Mouse (Mus musculus): ENCODE measurements around the gene Dvl3.

DNA sequence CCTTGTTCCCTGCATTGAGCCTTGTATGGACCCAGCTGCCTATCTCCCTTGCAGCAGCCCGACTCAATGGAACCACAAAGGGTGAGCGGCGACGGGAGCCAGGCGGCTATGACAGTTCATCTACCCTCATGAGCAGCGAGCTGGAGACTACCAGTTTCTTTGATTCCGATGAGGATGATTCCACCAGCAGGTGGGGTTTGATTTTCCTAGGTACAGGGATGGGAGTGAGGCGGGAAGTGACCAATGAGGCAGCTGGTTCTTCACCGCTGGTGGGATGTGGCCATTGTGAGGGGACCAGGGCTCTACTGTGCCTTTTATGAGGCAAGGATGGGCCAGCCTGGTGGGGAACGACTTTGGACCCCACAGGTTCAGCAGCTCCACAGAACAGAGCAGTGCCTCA lies 7.1 kb downstream of the Dvl3 start:
- TF ChIP-seq CTCF (IDR thresholded peaks at IDR 0.05) (no peak), POLR2A (IDR thresholded peaks at IDR 0.05; ENCODE audit: insufficient read depth, low read depth, low read length) (no peak), EP300 (IDR thresholded peaks at IDR 0.05; ENCODE audit: insufficient read depth, low read depth, low read length) (no peak)

Data from heart, adult 2 months (tissue).